Mouse (Mus musculus) stomach, embryonic 16.5 days (tissue): ENCODE data around the gene Slc39a8. TPM values are rescaled to one million over a fixed set of nuclear protein-coding genes. Genes with fewer than 3 reads are reported as not detected.

Experiments used
- ATAC-seq: fragments of 200-750 bp; cut with Nextera tagmentation; 2 replicates; pipeline ENCODE4 v1.8.0; 2017; ENCODE audit warnings: moderate number of reproducible peaks, moderate TSS enrichment; ENCODE audit not compliant: insufficient read depth, low FRiP score
- H3K27ac ChIP-seq: fragments of 300-500 bp; sonication (generic); 2 replicates; pipeline ENCODE4 v1.5.1; 2014; ENCODE audit warnings: low read length
- H3K27me3 ChIP-seq: fragments of 300-500 bp; sonication (generic); 2 replicates; pipeline ENCODE4 v1.6.1; 2014; ENCODE audit warnings: low read length, control low read depth, mixed read lengths; ENCODE audit not compliant: control insufficient read depth, insufficient read depth
- H3K36me3 ChIP-seq: fragments of 300-500 bp; sonication (generic); 2 replicates; pipeline ENCODE4 v1.6.1; 2014; ENCODE audit warnings: low read length; ENCODE audit not compliant: control insufficient read depth, insufficient read depth
- H3K4me1 ChIP-seq: fragments of 300-500 bp; sonication (generic); 2 replicates; pipeline ENCODE4 v1.6.1; 2014; ENCODE audit warnings: low read length, control low read depth, mixed read lengths; ENCODE audit not compliant: control insufficient read depth, insufficient read depth
- H3K4me2 ChIP-seq: fragments of 300-500 bp; sonication (generic); 2 replicates; pipeline ENCODE4 v1.6.1; 2014; ENCODE audit warnings: low read depth, low read length, mixed read lengths
- H3K4me3 ChIP-seq: fragments of 300-500 bp; sonication (generic); replicated peaks from 2 replicates; pipeline ENCODE4 v1.5.1; 2014; ENCODE audit warnings: mild to moderate bottlenecking, low read length
- H3K9ac ChIP-seq: fragments of 300-500 bp; sonication (generic); 2 replicates; pipeline ENCODE4 v1.6.1; 2014; ENCODE audit warnings: low read length
- H3K9me3 ChIP-seq: fragments of 300-500 bp; sonication (generic); replicated peaks from 2 replicates; pipeline ENCODE4 v1.6.1; 2016; ENCODE audit warnings: low read length, control low read depth; ENCODE audit not compliant: control insufficient read depth
- WGBS: fragments of 180-500 bp; shearing (Covaris S2); extraction: QIAGEN DNeasy Blood & Tissue Kit; methylation state at CpG from one replicate; pipeline ENCODE4 v1.1.7; 2014; 5-methylcytosine and 5-hydroxymethylcytosine counted together
- polyA plus RNA-seq: library from polyadenylated mRNA; unstranded; fragments of >200 nt; fragmentation: Nextera tagmentation; extraction: Ambion mirVana; gene quantifications from 2 replicates; pipeline ENCODE4 v1.2.1, GENCODE M21; 2015

Slc39a8 gene
- polyA plus RNA-seq, 1 experiment from 2014 or later: 8.1 TPM

GRCm38 (mm10) chr3:135886659-135887027, 61.6 kb downstream of the Slc39a8 start:
- Histone ChIP-seq H3K9me3 (no peaks in the 10 kb centered on the region), H3K4me1 (no peaks in the 10 kb centered on the region), H3K4me3 (no peak overlapping the region), H3K27me3 (no peaks in the 10 kb centered on the region), H3K36me3 (no peaks in the 10 kb centered on the region), H3K9ac (no peak overlapping the region), H3K4me2 (0 out of 2 replicates have a peak overlapping the region, but pooled peaks have one; percentile 11), H3K27ac (no peak overlapping the region)
- ATAC-seq: no peak
- WGBS: 37% methylated on average over 12 of the region's 12 CpGs

DNA sequence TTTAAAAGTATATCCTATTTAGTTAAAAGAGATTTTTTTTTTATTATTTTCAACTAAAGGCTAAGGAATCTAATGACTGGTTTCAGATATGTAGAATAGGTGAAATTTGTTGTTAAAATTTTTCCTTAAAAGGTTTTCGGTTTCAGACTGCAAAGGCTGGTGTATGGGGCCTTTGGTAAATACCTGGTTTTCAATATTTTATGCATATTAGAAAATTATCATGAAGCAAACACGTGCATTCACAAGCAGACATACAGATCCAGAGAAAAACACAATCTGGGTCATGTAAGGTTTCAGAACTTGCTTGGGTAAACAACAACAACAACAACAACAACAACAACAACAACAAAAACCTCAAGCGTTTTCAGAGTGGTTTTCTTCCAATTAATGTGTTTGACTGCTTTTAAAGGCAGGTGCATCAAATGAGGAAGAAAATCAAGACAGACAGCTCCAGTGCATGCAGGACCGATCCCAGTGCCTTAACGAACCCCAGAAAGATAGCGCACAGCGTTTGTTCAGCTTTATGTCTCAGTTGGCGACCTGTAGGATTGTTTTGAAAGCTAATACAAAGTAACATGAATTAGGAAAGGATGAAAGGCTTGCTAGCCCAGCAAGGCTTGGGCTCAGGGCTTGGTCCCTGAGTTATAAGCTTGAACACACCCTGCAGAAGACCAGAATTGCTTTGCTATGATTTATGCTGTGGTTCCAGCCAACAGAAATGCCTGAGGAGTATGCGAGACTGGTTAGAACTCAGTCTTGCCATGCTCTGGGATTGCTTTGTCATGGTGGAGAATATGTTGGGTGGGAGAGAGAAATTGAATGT, 62.2 kb downstream of the Slc39a8 start:
- no peak for ATAC-seq
- Histone ChIP-seq H3K36me3 (no peaks in the 10 kb centered on the region), H3K4me1 (no peaks in the 10 kb centered on the region), H3K27ac (no peak overlapping the region), H3K9me3 (no peaks in the 10 kb centered on the region), H3K4me3 (no peak overlapping the region), H3K9ac (no peak overlapping the region), H3K4me2 (no peak overlapping the region), H3K27me3 (no peaks in the 10 kb centered on the region)
- 79% methylated on average over 9 of the region's 9 CpGs for WGBS

- H3K4me2 ChIP-seq: no peak overlapping the region
- H3K27ac ChIP-seq: no peak overlapping the region
- H3K4me1 ChIP-seq: no peaks in the 10 kb centered on the region
- no peak overlapping the region for H3K9ac ChIP-seq
- no peak for ATAC-seq
- 77% methylated on average over 5 of the region's 5 CpGs for WGBS
- no peaks in the 10 kb centered on the region for H3K36me3 ChIP-seq
- no peak overlapping the region for H3K4me3 ChIP-seq
- H3K27me3 ChIP-seq: no peaks in the 10 kb centered on the region
- no peaks in the 10 kb centered on the region for H3K9me3 ChIP-seq
Observed at GRCm38 (mm10) chr3:135887856-135888155, 62.7 kb downstream of the Slc39a8 start.

GRCm38 (mm10) chr3:135889401-135889800, 64.3 kb downstream of the Slc39a8 start:
- no peak for ATAC-seq
- H3K27me3 ChIP-seq: no peaks in the 10 kb centered on the region
- no peaks in the 10 kb centered on the region for H3K9me3 ChIP-seq
- H3K4me2 ChIP-seq: no peak overlapping the region
- H3K27ac ChIP-seq: no peak overlapping the region
- H3K36me3 ChIP-seq: no peaks in the 10 kb centered on the region
- no peak overlapping the region for H3K4me3 ChIP-seq
- H3K9ac ChIP-seq: no peak overlapping the region
- no peaks in the 10 kb centered on the region for H3K4me1 ChIP-seq

- Histone ChIP-seq H3K27ac (no peak overlapping the region), H3K9ac (no peak overlapping the region), H3K9me3 (peaks cover 2% of the 10 kb centered on the region; the same call in 1 of the 2 replicates), H3K4me3 (no peak overlapping the region), H3K27me3 (no peaks in the 10 kb centered on the region), H3K4me1 (no peaks in the 10 kb centered on the region), H3K4me2 (no peak overlapping the region), H3K36me3 (no peaks in the 10 kb centered on the region)
- 91% methylated on average over 1 of the region's 1 CpGs for WGBS
- ATAC-seq: no peak
Observed at GRCm38 (mm10) chr3:135903366-135903765, 78.3 kb downstream of the Slc39a8 start.

DNA sequence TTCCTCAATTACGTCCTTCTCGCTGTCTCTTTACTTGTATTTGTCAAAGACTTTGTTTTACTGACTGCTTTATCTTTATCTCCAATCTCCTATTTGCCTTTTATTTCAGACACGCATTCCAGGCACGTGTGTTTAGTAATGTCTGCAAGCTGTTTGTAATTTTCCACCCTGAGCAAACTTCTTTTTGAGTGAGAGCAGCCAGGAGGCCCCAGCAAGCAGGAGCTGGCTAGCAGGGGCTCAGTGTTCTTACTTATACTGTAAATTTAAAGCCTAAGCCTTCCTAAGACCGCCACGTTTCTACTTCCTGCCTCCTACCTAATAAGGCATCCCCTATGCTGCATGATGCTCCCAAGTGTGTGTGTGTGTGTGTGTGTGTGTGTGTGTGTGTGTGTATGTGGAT, 79.8 kb downstream of the Slc39a8 start:
- no peaks in the 10 kb centered on the region for H3K4me1 ChIP-seq
- no peak overlapping the region for H3K4me2 ChIP-seq
- H3K36me3 ChIP-seq: no peaks in the 10 kb centered on the region
- H3K27me3 ChIP-seq: no peaks in the 10 kb centered on the region
- ATAC-seq: no peak
- no peak overlapping the region for H3K4me3 ChIP-seq
- peaks cover 2% of the 10 kb centered on the region; the same call in 1 of the 2 replicates for H3K9me3 ChIP-seq
- no peak overlapping the region for H3K27ac ChIP-seq
- WGBS: 46% methylated on average over 6 of the region's 6 CpGs
- no peak overlapping the region for H3K9ac ChIP-seq

- ATAC-seq: no peak
- H3K4me1 ChIP-seq: no peaks in the 10 kb centered on the region
- H3K36me3 ChIP-seq: no peaks in the 10 kb centered on the region
- WGBS: 96% methylated on average over 1 of the region's 1 CpGs
- H3K27ac ChIP-seq: no peak overlapping the region
- no peak overlapping the region for H3K4me3 ChIP-seq
- H3K27me3 ChIP-seq: no peaks in the 10 kb centered on the region
- H3K9ac ChIP-seq: no peak overlapping the region
- peaks cover 2% of the 10 kb centered on the region; the same call in 1 of the 2 replicates for H3K9me3 ChIP-seq
- H3K4me2 ChIP-seq: no peak overlapping the region
Observed at GRCm38 (mm10) chr3:135905729-135906128, 80.7 kb downstream of the Slc39a8 start.

- H3K4me1 ChIP-seq: no peaks in the 10 kb centered on the region
- H3K4me2 ChIP-seq: no peak overlapping the region
- WGBS: 62% methylated on average over 3 of the region's 3 CpGs
- no peak overlapping the region for H3K27ac ChIP-seq
- no peak for ATAC-seq
- no peak overlapping the region for H3K4me3 ChIP-seq
- H3K9ac ChIP-seq: no peak overlapping the region
- H3K9me3 ChIP-seq: peaks cover 2% of the 10 kb centered on the region; the same call in 1 of the 2 replicates
- no peaks in the 10 kb centered on the region for H3K27me3 ChIP-seq
- no peaks in the 10 kb centered on the region for H3K36me3 ChIP-seq
Observed at GRCm38 (mm10) chr3:135907028-135907427, 81.9 kb downstream of the Slc39a8 start.

DNA sequence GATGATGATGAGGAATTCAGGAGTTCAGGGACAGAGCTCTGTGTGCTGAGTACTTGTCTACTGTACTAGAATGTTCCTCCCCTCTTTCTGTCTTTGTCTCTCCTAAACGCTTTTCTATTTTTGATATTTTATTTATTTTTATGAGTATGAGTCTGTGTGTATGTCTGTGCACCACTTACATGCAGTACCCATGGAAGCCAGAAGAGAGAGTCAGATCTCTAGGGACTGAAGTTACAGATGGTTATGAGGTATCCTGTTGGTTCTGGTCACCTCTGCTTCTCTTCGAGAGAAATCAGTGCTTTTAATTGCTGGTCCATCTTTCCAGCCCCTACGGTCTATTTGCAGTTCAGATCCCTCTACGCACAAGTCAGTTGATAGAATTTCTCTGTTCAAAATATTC, 90.9 kb downstream of the Slc39a8 start:
- Histone ChIP-seq H3K27me3 (no peaks in the 10 kb centered on the region), H3K4me3 (no peak overlapping the region), H3K36me3 (no peaks in the 10 kb centered on the region), H3K9ac (no peak overlapping the region), H3K4me2 (no peak overlapping the region), H3K27ac (no peak overlapping the region), H3K4me1 (no peaks in the 10 kb centered on the region), H3K9me3 (no peaks in the 10 kb centered on the region)
- no peak for ATAC-seq
- WGBS: 89% methylated on average over 4 of the region's 4 CpGs
